Mouse (Mus musculus) stomach, embryonic 16.5 days (tissue): ENCODE measurements around the gene Gpr35. TPM values are rescaled to one million over a fixed set of nuclear protein-coding genes. Genes with fewer than 3 reads are reported as not detected.
A peak's percentile ranks its signal among the peaks of the same experiment; 100 is the strongest.

Experiments
- ATAC-seq: fragments of 200-750 bp; cut with Nextera tagmentation; 2 replicates; pipeline ENCODE4 v1.8.0; 2017; ENCODE audit warnings: moderate number of reproducible peaks, moderate TSS enrichment; ENCODE audit not compliant: insufficient read depth, low FRiP score
- H3K27ac ChIP-seq: fragments of 300-500 bp; sonication (generic); 2 replicates; pipeline ENCODE4 v1.5.1; 2014; ENCODE audit warnings: low read length
- H3K27me3 ChIP-seq: fragments of 300-500 bp; sonication (generic); 2 replicates; pipeline ENCODE4 v1.6.1; 2014; ENCODE audit warnings: low read length, control low read depth, mixed read lengths; ENCODE audit not compliant: control insufficient read depth, insufficient read depth
- H3K36me3 ChIP-seq: fragments of 300-500 bp; sonication (generic); 2 replicates; pipeline ENCODE4 v1.6.1; 2014; ENCODE audit warnings: low read length; ENCODE audit not compliant: control insufficient read depth, insufficient read depth
- H3K4me1 ChIP-seq: fragments of 300-500 bp; sonication (generic); 2 replicates; pipeline ENCODE4 v1.6.1; 2014; ENCODE audit warnings: low read length, control low read depth, mixed read lengths; ENCODE audit not compliant: control insufficient read depth, insufficient read depth
- H3K4me2 ChIP-seq: fragments of 300-500 bp; sonication (generic); 2 replicates; pipeline ENCODE4 v1.6.1; 2014; ENCODE audit warnings: low read depth, low read length, mixed read lengths
- H3K4me3 ChIP-seq: fragments of 300-500 bp; sonication (generic); replicated peaks from 2 replicates; pipeline ENCODE4 v1.5.1; 2014; ENCODE audit warnings: mild to moderate bottlenecking, low read length
- H3K9ac ChIP-seq: fragments of 300-500 bp; sonication (generic); 2 replicates; pipeline ENCODE4 v1.6.1; 2014; ENCODE audit warnings: low read length
- H3K9me3 ChIP-seq: fragments of 300-500 bp; sonication (generic); replicated peaks from 2 replicates; pipeline ENCODE4 v1.6.1; 2016; ENCODE audit warnings: low read length, control low read depth; ENCODE audit not compliant: control insufficient read depth
- WGBS: fragments of 180-500 bp; shearing (Covaris S2); extraction: QIAGEN DNeasy Blood & Tissue Kit; methylation state at CpG from one replicate; pipeline ENCODE4 v1.1.7; 2014; 5-methylcytosine and 5-hydroxymethylcytosine counted together
- polyA plus RNA-seq: library from polyadenylated mRNA; unstranded; fragments of >200 nt; fragmentation: Nextera tagmentation; extraction: Ambion mirVana; gene quantifications from 2 replicates; pipeline ENCODE4 v1.2.1, GENCODE M21; 2015

Gene Gpr35
- polyA plus RNA-seq, 1 experiment from 2014 or later: 8.7 TPM

GRCm38 (mm10) chr1:92920474-92921200 is 30.0 kb upstream of the Gpr35 start:
- no peak; the same call in 1 of the 2 replicates for ATAC-seq
- no peaks in the 10 kb centered on the region for H3K27me3 ChIP-seq
- 75% methylated on average over 7 of the region's 7 CpGs for WGBS
- no peak overlapping the region for H3K9ac ChIP-seq
- H3K27ac ChIP-seq: no peak overlapping the region
- no peak overlapping the region for H3K4me2 ChIP-seq
- no peaks in the 10 kb centered on the region for H3K4me1 ChIP-seq
- no peaks in the 10 kb centered on the region for H3K9me3 ChIP-seq
- peaks cover 38% of the 10 kb centered on the region for H3K36me3 ChIP-seq
- H3K4me3 ChIP-seq: no peak overlapping the region

GRCm38 (mm10) chr1:92921496-92921895 is 29.2 kb upstream of the Gpr35 start:
- no peak overlapping the region for H3K27ac ChIP-seq
- 93% methylated on average over 4 of the region's 4 CpGs for WGBS
- no peak overlapping the region for H3K4me3 ChIP-seq
- H3K9me3 ChIP-seq: no peaks in the 10 kb centered on the region
- ATAC-seq: no peak
- H3K4me1 ChIP-seq: no peaks in the 10 kb centered on the region
- no peaks in the 10 kb centered on the region for H3K27me3 ChIP-seq
- H3K36me3 ChIP-seq: peaks cover 29% of the 10 kb centered on the region
- H3K9ac ChIP-seq: no peak overlapping the region
- no peak overlapping the region for H3K4me2 ChIP-seq

GRCm38 (mm10) chr1:92930171-92930706 is 20.4 kb upstream of the Gpr35 start:
- no peak overlapping the region for H3K4me3 ChIP-seq
- WGBS: 28% methylated on average over 1 of the region's 1 CpGs
- no peak overlapping the region for H3K4me2 ChIP-seq
- peaks cover 2% of the 10 kb centered on the region for H3K4me1 ChIP-seq
- no peaks in the 10 kb centered on the region for H3K36me3 ChIP-seq
- H3K27ac ChIP-seq: no peak overlapping the region
- H3K9ac ChIP-seq: no peak overlapping the region
- no peaks in the 10 kb centered on the region for H3K9me3 ChIP-seq
- no peaks in the 10 kb centered on the region for H3K27me3 ChIP-seq
- no peak for ATAC-seq

GRCm38 (mm10) chr1:92933611-92934010 is 17.1 kb upstream of the Gpr35 start:
- WGBS: 71% methylated on average over 4 of the region's 4 CpGs
- Histone ChIP-seq H3K27me3 (no peaks in the 10 kb centered on the region), H3K4me2 (peak overlapping the region; percentile 95), H3K9me3 (no peaks in the 10 kb centered on the region), H3K36me3 (no peaks in the 10 kb centered on the region), H3K27ac (peak overlapping the region; percentile 99), H3K4me1 (peaks cover 13% of the 10 kb centered on the region), H3K9ac (peak overlapping the region; percentile 87), H3K4me3 (peak overlapping the region; percentile 85)
- ATAC-seq: no peak

GRCm38 (mm10) chr1:92934182-92934827 is 16.4 kb upstream of the Gpr35 start, which contains the start of gene Capn10:
Gene Capn10 (plus strand): TSS chr1:92934376.
- WGBS: under 1% methylated on average over 45 of the region's 45 CpGs
- peaks cover 13% of the 10 kb centered on the region for H3K4me1 ChIP-seq
- H3K9ac ChIP-seq: peak within 1 kb of the TSS; percentile 87
- H3K4me2 ChIP-seq: peak within 1 kb of the TSS; percentile 95
- H3K27me3 ChIP-seq: no peaks in the 10 kb centered on the region
- H3K36me3 ChIP-seq: no peaks in the 10 kb centered on the region
- ATAC-seq: peak; percentile 99
- H3K9me3 ChIP-seq: no peaks in the 10 kb centered on the region
- H3K27ac ChIP-seq: peak within 1 kb of the TSS; percentile 99
- H3K4me3 ChIP-seq: peak within 1 kb of the TSS; percentile 85

GRCm38 (mm10) chr1:92935054-92935962 is 15.4 kb upstream of the Gpr35 start:
- 13% methylated on average over 10 of the region's 10 CpGs for WGBS
- peak overlapping the region; percentile 99 for H3K27ac ChIP-seq
- H3K36me3 ChIP-seq: peaks cover 7% of the 10 kb centered on the region; the same call in 1 of the 2 replicates
- H3K9ac ChIP-seq: peak overlapping the region; percentile 87
- H3K9me3 ChIP-seq: no peaks in the 10 kb centered on the region
- peak overlapping the region; percentile 95 for H3K4me2 ChIP-seq
- no peaks in the 10 kb centered on the region for H3K27me3 ChIP-seq
- H3K4me1 ChIP-seq: peaks cover 13% of the 10 kb centered on the region
- H3K4me3 ChIP-seq: peak overlapping the region; percentile 85
- ATAC-seq: no peak

GRCm38 (mm10) chr1:92935977-92936376 is 14.7 kb upstream of the Gpr35 start:
- WGBS: 43% methylated on average over 2 of the region's 2 CpGs
- H3K27me3 ChIP-seq: no peaks in the 10 kb centered on the region
- peaks cover 11% of the 10 kb centered on the region; the same call in 1 of the 2 replicates for H3K36me3 ChIP-seq
- H3K4me1 ChIP-seq: peaks cover 13% of the 10 kb centered on the region
- H3K9ac ChIP-seq: 0 out of 2 replicates have a peak overlapping the region, but pooled peaks have one; percentile 43
- no peaks in the 10 kb centered on the region for H3K9me3 ChIP-seq
- no peak for ATAC-seq
- H3K4me2 ChIP-seq: peak overlapping the region; percentile 95
- H3K4me3 ChIP-seq: peak overlapping the region; percentile 85
- no peak overlapping the region for H3K27ac ChIP-seq

- H3K9ac ChIP-seq: peak overlapping the region; percentile 23; the same call in 1 of the 2 replicates
- peaks cover 13% of the 10 kb centered on the region; the same call in 1 of the 2 replicates for H3K36me3 ChIP-seq
- 62% methylated on average over 3 of the region's 3 CpGs for WGBS
- no peak overlapping the region for H3K27ac ChIP-seq
- no peak overlapping the region for H3K4me3 ChIP-seq
- H3K9me3 ChIP-seq: no peaks in the 10 kb centered on the region
- peaks cover 13% of the 10 kb centered on the region for H3K4me1 ChIP-seq
- ATAC-seq: no peak
- peak overlapping the region; percentile 95; the same call in 1 of the 2 replicates for H3K4me2 ChIP-seq
- H3K27me3 ChIP-seq: no peaks in the 10 kb centered on the region
Observed at GRCm38 (mm10) chr1:92936467-92936866, 14.2 kb upstream of the Gpr35 start.
